In the genomic region with DNA sequence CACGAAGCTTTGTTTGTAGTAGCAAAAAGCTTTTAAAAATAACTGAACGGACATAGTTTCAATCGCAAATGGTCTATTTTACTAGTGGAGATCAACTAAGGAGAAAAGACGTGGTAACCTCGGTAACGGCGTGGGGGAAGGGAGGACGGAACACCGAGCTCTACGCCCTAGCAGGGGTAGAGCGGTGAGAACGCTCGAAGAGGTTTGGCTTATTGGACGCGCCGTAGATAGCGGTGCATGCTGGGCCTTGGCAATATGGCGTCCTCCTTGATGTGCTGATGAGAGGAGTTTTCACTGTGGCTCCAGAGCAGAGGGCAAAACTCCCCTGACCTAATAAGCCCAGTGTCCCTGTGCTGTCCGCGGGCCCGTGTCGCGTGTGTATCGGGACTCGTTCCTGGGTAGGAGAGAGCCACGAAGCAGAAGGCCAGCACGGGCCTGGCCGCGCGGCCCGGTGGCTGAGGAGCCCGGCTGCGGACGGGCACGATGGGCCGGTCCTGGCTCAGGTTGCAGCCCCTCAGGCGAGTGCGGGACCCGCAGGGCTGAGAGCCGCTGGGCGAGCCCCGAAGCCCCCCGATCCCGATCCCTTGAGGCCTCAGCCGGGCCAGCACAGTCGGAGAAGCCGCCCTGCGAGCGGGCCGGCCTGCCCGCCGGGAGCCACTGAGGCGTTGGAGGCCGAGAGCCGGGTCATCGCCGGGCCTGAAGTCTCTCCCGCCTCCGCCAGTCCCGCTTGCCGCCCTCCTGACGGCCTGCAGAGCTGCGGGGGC, we compare ENCODE assay signal across 8 mouse cellular contexts. TPM values are rescaled to one million over a fixed set of nuclear protein-coding genes. Genes with fewer than 3 reads are reported as not detected.
DNase-seq lines count a peak whose midpoint lies in the region; ATAC-seq and TF ChIP-seq lines count a peak whose summit lies in the region.

A gene (plus strand): TSS at position 143 of the 764 bp plus-strand sequence.

- peak within 1 kb of the TSS; percentile 83 for H3K4me2 ChIP-seq in hindbrain, embryonic 13.5 days

- in situ Hi-C loops in Patski (cut with MboI; ENCODE audit: low pct_unique_long_range_greater_than_20kb): no loop called here

- peak within 1 kb of the TSS; percentile 93 for H3K27ac ChIP-seq in hindbrain, embryonic 13.5 days

- POLR2A ChIA-PET in Patski (lab: Charles Lee): no interaction called here

- peaks cover 11% of the 10 kb centered on the region for H3K4me1 ChIP-seq in hindbrain, embryonic 13.5 days (replicated peaks)

- peaks cover 7% of the 10 kb centered on the region for H3K36me3 ChIP-seq in hindbrain, embryonic 13.5 days

- DNase-seq in Patski (ENCODE audit: low read depth, low spot score): peak; percentile 87
- DNase-seq in cerebellum, postnatal 14 days: peak; percentile 99
- peak; percentile 96 to 98 for DNase-seq in frontal cortex, postnatal 14 days (ENCODE audit: low spot score in 2 of 2)
- peak; percentile 94 to 99 for DNase-seq in layer of hippocampus, postnatal 25 days (ENCODE audit: extremely low spot score in 1 of 2, low spot score in 1 of 2)
- DNase-seq in lung, postnatal 25 days (ENCODE audit: low spot score): peak; percentile 98
- peak; percentile 100 for DNase-seq in retina, embryonic 14.5 days (ENCODE audit: low spot score)
- DNase-seq in thymus, postnatal 4 days: peak; percentile 98

- H3K4me3 ChIP-seq in hindbrain, embryonic 13.5 days: peak within 1 kb of the TSS; percentile 99

- H3K27me3 ChIP-seq in Patski: no peaks in the 10 kb centered on the region
- H3K27me3 ChIP-seq in hindbrain, embryonic 13.5 days: no peaks in the 10 kb centered on the region

- H3K9me3 ChIP-seq in hindbrain, embryonic 13.5 days: no peaks in the 10 kb centered on the region

- TF ChIP-seq CTCF in Patski (IDR thresholded peaks at IDR 0.05): no peak

- peak within 1 kb of the TSS; percentile 96 for H3K9ac ChIP-seq in hindbrain, embryonic 13.5 days

- CTCF ChIA-PET in Patski (lab: Charles Lee): interaction anchor here (1.2 kb wide), 2 partner anchors 45 to 73 kb away, joined by 3 read pairs; no protein-coding TSS in a partner anchor

- ATAC-seq in Patski: peak; percentile 77
- peak; percentile 97 for ATAC-seq in hindbrain, embryonic 13.5 days (ENCODE audit: low FRiP score)

- under 1% methylated on average over 61 of the region's 63 CpGs for WGBS in hindbrain, embryonic 13.5 days

RNA-seq across cellular contexts. Expression of the gene that starts here (rescaled TPM):
- polyA plus RNA-seq in Patski (2021): 27.9 TPM
- 10.2 and 10.6 TPM in 2 replicates for polyA plus RNA-seq in hindbrain, embryonic 13.5 days (2015; fragmentation: Nextera tagmentation; extraction: Ambion mirVana)
- 10 to 100 TPM; 59.7 to 62.9 TPM for total RNA-seq in layer of hippocampus, postnatal 25 days (2021)

Comparison
In these comparisons a context has a peak if more than half of its experiments do, and no peak if none do; other contexts are left out.
1. Peak in every context shown above with its lines: DNase-seq, ATAC-seq, H3K4me3 ChIP-seq and H3K27ac ChIP-seq.